Comparison of ENCODE assay signal across 9 mouse cellular contexts in genomic region chr19:5348526-5349501, GRCm38 (mm10). TPM values are rescaled to one million over a fixed set of nuclear protein-coding genes. Genes with fewer than 3 reads are reported as not detected.
DNase-seq lines count a peak whose midpoint lies in the region; ATAC-seq and TF ChIP-seq lines count a peak whose summit lies in the region.
"Had no signal": no experiment of that assay in that cellular context is flagged by ENCODE, and none has a peak within 500 bp of the region (broad histone marks: within the 10 kb centered on the region; RNA-seq: fewer than 3 reads in every experiment).

No protein-coding gene starts in this region.

- H3K4me1 ChIP-seq in CH12.LX (ENCODE audit: control insufficient read depth in 1 of 2, insufficient read depth in 2 of 2): peaks cover 5 to 18% of the 10 kb centered on the region in 2 experiments
- H3K4me1 ChIP-seq in liver, embryonic 11.5 days (replicated peaks; ENCODE audit: control insufficient read depth, insufficient read depth, low read length): peaks cover 4% of the 10 kb centered on the region
- H3K4me1 ChIP-seq in neural tube, embryonic 13.5 days (replicated peaks): peaks cover 7% of the 10 kb centered on the region

- in situ Hi-C loops in CH12.LX (cut with MboI; ENCODE audit: low pct_ligation_motif_present, low pct_unique_long_range_greater_than_20kb, low sequenced_read_pairs): no loop called here

- peak; percentile 35 to 84; a peak in 3 of 4 replicates for TF ChIP-seq CTCF in CH12.LX (conservative IDR thresholded peaks at IDR 0.05 in 1 of 2, IDR thresholded peaks at IDR 0.05 in 1 of 2; ENCODE audit: low read depth in 2 of 2, low read length in 2 of 2)

- TF ChIP-seq RAD21 in CH12.LX (IDR thresholded peaks at IDR 0.05; ENCODE audit: low read depth, low read length): peak; percentile 78

- peak; percentile 38 for ATAC-seq in inflammation-experienced regulatory T-cells, adult 6 months
- peak; percentile 64 for ATAC-seq in liver, embryonic 11.5 days (replicated peaks; ENCODE audit: low FRiP score)
- peak; percentile 53; the same call in 1 of the 2 replicates for ATAC-seq in neural tube, embryonic 13.5 days (ENCODE audit: low read depth)

- no peaks in the 10 kb centered on the region for H3K36me3 ChIP-seq in CH12.LX (replicated peaks in 1 of 2; ENCODE audit: control insufficient read depth in 1 of 2, insufficient read depth in 1 of 2, low read length in 1 of 2)
- no peaks in the 10 kb centered on the region for H3K36me3 ChIP-seq in liver, embryonic 11.5 days (ENCODE audit: control insufficient read depth, insufficient read depth, low read length)
- no peaks in the 10 kb centered on the region for H3K36me3 ChIP-seq in neural tube, embryonic 13.5 days

- H3K79me2 ChIP-seq in CH12.LX (replicated peaks; ENCODE audit: control insufficient read depth, extremely low read depth, insufficient read depth, poor library complexity, severe bottlenecking): no peaks in the 10 kb centered on the region

- 6% methylated on average over 34 of the region's 34 CpGs for WGBS in liver, embryonic 11.5 days
- 6% methylated on average over 34 of the region's 34 CpGs for WGBS in neural tube, embryonic 13.5 days

- no peak overlapping the region for H3K27ac ChIP-seq in CH12.LX (ENCODE audit: insufficient read depth, low read depth)
- no peak overlapping the region for H3K27ac ChIP-seq in liver, embryonic 11.5 days (ENCODE audit: low read depth, low read length)
- no peak overlapping the region for H3K27ac ChIP-seq in neural tube, embryonic 13.5 days (replicated peaks)

- dilution Hi-C loops in CH12.LX (cut with MboI; ENCODE audit: extremely low pct_ligation_motif_present, extremely low pct_unique_long_range_greater_than_20kb, low sequenced_read_pairs): no loop called here

- TF ChIP-seq POLR2A in CH12.LX (IDR thresholded peaks at IDR 0.05; ENCODE audit: low read depth, low read length): no peak

- DNase-seq in 416B (ENCODE audit: low read depth) (peak; percentile 54), CH12.LX (ENCODE audit: extremely low read depth) (no peak)
- peak; percentile 61 for DNase-seq in cerebellum, adult 9-11 months
- DNase-seq in frontal cortex, postnatal 36 days (ENCODE audit: low spot score in 2 of 2): peak; percentile 34 to 39
- peak; percentile 51 for DNase-seq in liver, embryonic 11.5 days (ENCODE audit: low spot score)
- no peak for DNase-seq in spleen, postnatal 14 days (ENCODE audit: low spot score in 2 of 2)

- no peaks in the 10 kb centered on the region for H3K9me3 ChIP-seq in CH12.LX (replicated peaks; ENCODE audit: low read length)
- no peaks in the 10 kb centered on the region for H3K9me3 ChIP-seq in liver, embryonic 11.5 days (ENCODE audit: control insufficient read depth, low read length)
- H3K9me3 ChIP-seq in neural tube, embryonic 13.5 days: no peaks in the 10 kb centered on the region

- H3K27me3 ChIP-seq in CH12.LX (replicated peaks): no peaks in the 10 kb centered on the region
- no peaks in the 10 kb centered on the region; the same call in 1 of the 2 replicates for H3K27me3 ChIP-seq in liver, embryonic 11.5 days (replicated peaks; ENCODE audit: control insufficient read depth, insufficient read depth, low read length)
- H3K27me3 ChIP-seq in neural tube, embryonic 13.5 days: peaks cover 5% of the 10 kb centered on the region; the same call in 1 of the 2 replicates

- no peak overlapping the region for H3K9ac ChIP-seq in CH12.LX (ENCODE audit: insufficient read depth, low read depth)
- H3K9ac ChIP-seq in liver, embryonic 11.5 days (ENCODE audit: low read depth, low read length): peak overlapping the region; percentile 49
- peak overlapping the region; percentile 80 for H3K9ac ChIP-seq in neural tube, embryonic 13.5 days

- H3K4me3 ChIP-seq in CH12.LX (replicated peaks in 1 of 3; ENCODE audit: low read depth in 2 of 3, low read length in 2 of 3, poor library complexity in 1 of 3): no peak overlapping the region
- H3K4me3 ChIP-seq in liver, embryonic 11.5 days (ENCODE audit: low read depth, low read length): peak overlapping the region; percentile 49
- peak overlapping the region; percentile 41 for H3K4me3 ChIP-seq in neural tube, embryonic 13.5 days

- TF ChIP-seq EP300 in CH12.LX (IDR thresholded peaks at IDR 0.05; ENCODE audit: low read length): no peak

- peak overlapping the region; percentile 33 for H3K4me2 ChIP-seq in CH12.LX (ENCODE audit: insufficient read depth, low read depth, poor library complexity, severe bottlenecking)
- peak overlapping the region; percentile 94 for H3K4me2 ChIP-seq in liver, embryonic 11.5 days
- H3K4me2 ChIP-seq in neural tube, embryonic 13.5 days: peak overlapping the region; percentile 66

TF ChIP-seq in CH12.LX, 34 proteins besides CTCF, POLR2A, EP300 and RAD21:
- TF ChIP-seq SMC3 (IDR thresholded peaks at IDR 0.05; ENCODE audit: low read depth, low read length) (peak; percentile 74), KAT2A (IDR thresholded peaks at IDR 0.05; ENCODE audit: insufficient replicate concordance, low read length) (no peak)

RNA-seq across cellular contexts. Expression of gene Cst6, which starts 0.6 kb away (rescaled TPM):
- total RNA-seq in CH12.LX (2012; rRNA removed): 1.9 and 3.5 TPM in 2 replicates
- total RNA-seq in CH12.LX (2014; rRNA removed): not detected in 2 replicates
- not detected in 2 replicates for polyA plus RNA-seq in CH12.LX (2012; ENCODE audit: insufficient read length, low read depth)
- 10 to 100 TPM in 1 of 3 experiments, 1 to 10 TPM in 2; 3.1 to 11.4 (median 5.6) TPM for polyA plus RNA-seq in inflammation-experienced regulatory T-cells, adult 6 months (2017; shearing (Covaris generic))
- polyA plus RNA-seq in liver, embryonic 11.5 days (2014; fragmentation: Nextera tagmentation; extraction: Ambion mirVana): not detected in 2 replicates
- 8.9 and 9.7 TPM in 2 replicates for polyA plus RNA-seq in neural tube, embryonic 13.5 days (2015; fragmentation: Nextera tagmentation; extraction: Ambion mirVana)

RNA-seq across cellular contexts. Expression of gene Catsper1, which starts 13.3 kb away (rescaled TPM):
- not detected in 2 replicates for total RNA-seq in CH12.LX (2012; rRNA removed)
- total RNA-seq in CH12.LX (2014; rRNA removed): not detected in 2 replicates
- polyA plus RNA-seq in CH12.LX (2012; ENCODE audit: insufficient read length, low read depth): not detected in 2 replicates
- not detected for polyA plus RNA-seq in inflammation-experienced regulatory T-cells, adult 6 months (2017; shearing (Covaris generic))
- polyA plus RNA-seq in liver, embryonic 11.5 days (2014; fragmentation: Nextera tagmentation; extraction: Ambion mirVana): not detected in 2 replicates
- not detected in 2 replicates for polyA plus RNA-seq in neural tube, embryonic 13.5 days (2015; fragmentation: Nextera tagmentation; extraction: Ambion mirVana)
- total RNA-seq: heart, adult 18-20 months had no signal

RNA-seq across cellular contexts. Expression of gene Eif1ad, which starts 17.7 kb away (rescaled TPM):
- total RNA-seq in CH12.LX (2012; rRNA removed) (68.4 and 82.5 TPM in 2 replicates), CH12.LX (2014; rRNA removed) (79.3 and 86.0 TPM in 2 replicates)
- polyA plus RNA-seq in CH12.LX (2012; ENCODE audit: insufficient read length, low read depth): 97.7 and 98.8 TPM in 2 replicates
- polyA plus RNA-seq in inflammation-experienced regulatory T-cells, adult 6 months (2017; shearing (Covaris generic)): 10 to 100 TPM; 45.7 to 58.4 (median 53.4) TPM
- 72.9 and 76.5 TPM in 2 replicates for polyA plus RNA-seq in liver, embryonic 11.5 days (2014; fragmentation: Nextera tagmentation; extraction: Ambion mirVana)
- 51.1 and 55.2 TPM in 2 replicates for polyA plus RNA-seq in neural tube, embryonic 13.5 days (2015; fragmentation: Nextera tagmentation; extraction: Ambion mirVana)

RNA-seq across cellular contexts. Expression of gene Banf1, which starts 18.2 kb away (rescaled TPM):
- total RNA-seq in CH12.LX (2012; rRNA removed) (161 and 176 TPM in 2 replicates), CH12.LX (2014; rRNA removed) (212 and 273 TPM in 2 replicates)
- polyA plus RNA-seq in CH12.LX (2012; ENCODE audit: insufficient read length, low read depth): 450 and 496 TPM in 2 replicates
- 100 to 1,000 TPM; 233 to 353 (median 259) TPM for polyA plus RNA-seq in inflammation-experienced regulatory T-cells, adult 6 months (2017; shearing (Covaris generic))
- 601 and 643 TPM in 2 replicates for polyA plus RNA-seq in liver, embryonic 11.5 days (2014; fragmentation: Nextera tagmentation; extraction: Ambion mirVana)
- 311 and 317 TPM in 2 replicates for polyA plus RNA-seq in neural tube, embryonic 13.5 days (2015; fragmentation: Nextera tagmentation; extraction: Ambion mirVana)

RNA-seq across cellular contexts. Expression of gene Sart1, which starts 39.7 kb away (rescaled TPM):
- total RNA-seq in CH12.LX (2012; rRNA removed) (78.3 and 85.8 TPM in 2 replicates), CH12.LX (2014; rRNA removed) (46.7 and 47.7 TPM in 2 replicates)
- 104 and 132 TPM in 2 replicates for polyA plus RNA-seq in CH12.LX (2012; ENCODE audit: insufficient read length, low read depth)
- polyA plus RNA-seq in inflammation-experienced regulatory T-cells, adult 6 months (2017; shearing (Covaris generic)): 10 to 100 TPM; 20.3 to 38.4 (median 27.8) TPM
- polyA plus RNA-seq in liver, embryonic 11.5 days (2014; fragmentation: Nextera tagmentation; extraction: Ambion mirVana): 62.7 and 73.3 TPM in 2 replicates
- polyA plus RNA-seq in neural tube, embryonic 13.5 days (2015; fragmentation: Nextera tagmentation; extraction: Ambion mirVana): 72.2 and 74.8 TPM in 2 replicates

Comparison
In these comparisons a context has a peak if more than half of its experiments do, and no peak if none do; other contexts are left out.
1. DNase-seq: peak in 416B (single experiment), cerebellum, adult 9-11 months (single experiment), frontal cortex, postnatal 36 days (2 of 2) and liver, embryonic 11.5 days (single experiment); none in CH12.LX (single experiment) and spleen, postnatal 14 days (0 of 2).
2. H3K4me2 ChIP-seq: peak in every context shown above with its lines; median percentile 94 in liver, embryonic 11.5 days; 66 in neural tube, embryonic 13.5 days; 33 in CH12.LX.
3. H3K4me3 ChIP-seq: peak in liver, embryonic 11.5 days (single experiment) and neural tube, embryonic 13.5 days (single experiment); none in CH12.LX (0 of 3).
4. Peak in every context shown above with its lines, with median percentiles within 50 percentile points of each other: ATAC-seq.